Mouse (Mus musculus) layer of hippocampus, adult 11-12 months (tissue): ENCODE results near the gene Tmem59l.
A peak's percentile ranks its signal among the peaks of the same experiment; 100 is the strongest.

Experiments used
- DNase-seq: peaks from one replicate; pipeline ENCODE4 v3.0.0; 2022; ENCODE audit warnings: low spot score

The Tmem59l gene

GRCm38 (mm10) chr8:70507027-70507393 lies 19.9 kb upstream of the Tmem59l start:
- DNase-seq = no peak

- DNase-seq = peak; percentile 94
Measured at GRCm38 (mm10) chr8:70506328-70507026, 19.3 kb upstream of the Tmem59l start, which contains the start of gene Rex1bd. Gene Rex1bd, minus strand, starts transcription at chr8:70506752.

DNA sequence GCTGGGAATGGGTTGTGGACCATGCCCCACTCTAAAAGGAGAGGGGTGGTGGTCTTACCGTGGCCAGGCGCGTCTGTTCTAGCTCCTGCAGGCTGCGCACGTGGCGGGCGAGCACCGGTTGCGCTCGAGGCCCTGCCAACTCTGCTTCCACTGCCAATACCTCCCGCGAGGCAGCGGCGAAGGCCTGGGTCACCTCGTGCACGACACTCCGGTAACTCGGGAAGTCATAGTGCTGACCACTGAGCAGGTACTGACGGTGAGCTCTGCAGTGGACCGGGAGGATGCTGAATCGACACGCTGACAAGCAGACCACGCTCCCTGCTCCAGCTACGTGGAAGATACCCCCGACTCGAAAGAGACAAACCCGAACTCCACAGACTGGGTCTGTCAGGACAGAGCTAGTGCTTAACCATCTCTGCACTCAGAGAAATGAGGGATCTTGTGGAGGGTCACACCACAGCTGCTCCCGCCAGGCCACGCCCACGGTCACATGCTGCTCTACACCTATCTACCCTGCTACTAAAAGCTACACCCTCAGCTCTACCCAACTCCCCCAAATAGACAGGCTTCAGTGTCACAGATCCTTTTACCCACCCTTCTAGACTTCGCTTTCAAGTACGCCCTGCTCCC lies 18.7 kb upstream of the Tmem59l start:
- no peak for DNase-seq

- DNase-seq = peak; percentile 80
Measured at GRCm38 (mm10) chr8:70504851-70505250, 17.7 kb upstream of the Tmem59l start.

DNA sequence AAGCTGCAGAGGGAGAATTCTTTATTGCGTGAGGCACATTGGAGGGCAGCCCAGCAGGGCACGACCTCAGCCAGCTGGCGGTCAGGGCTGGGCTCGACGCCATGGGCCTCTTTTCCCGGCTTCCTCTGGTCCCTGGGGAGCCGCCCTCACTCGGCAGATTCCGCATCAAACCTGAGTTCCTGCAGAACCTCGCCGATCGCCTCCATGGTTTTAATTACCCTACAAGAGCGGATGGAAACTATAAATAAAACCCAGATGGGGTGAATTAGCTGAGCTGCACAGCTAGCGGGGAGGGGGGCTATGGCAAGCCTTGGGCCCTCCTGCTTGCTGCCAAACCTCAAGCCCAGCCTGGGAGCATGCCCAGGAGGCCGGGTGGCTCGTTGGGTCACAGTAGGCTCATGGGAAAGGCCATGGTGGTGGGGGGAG lies 17.1 kb upstream of the Tmem59l start:
- DNase-seq = peak; percentile 62

DNA sequence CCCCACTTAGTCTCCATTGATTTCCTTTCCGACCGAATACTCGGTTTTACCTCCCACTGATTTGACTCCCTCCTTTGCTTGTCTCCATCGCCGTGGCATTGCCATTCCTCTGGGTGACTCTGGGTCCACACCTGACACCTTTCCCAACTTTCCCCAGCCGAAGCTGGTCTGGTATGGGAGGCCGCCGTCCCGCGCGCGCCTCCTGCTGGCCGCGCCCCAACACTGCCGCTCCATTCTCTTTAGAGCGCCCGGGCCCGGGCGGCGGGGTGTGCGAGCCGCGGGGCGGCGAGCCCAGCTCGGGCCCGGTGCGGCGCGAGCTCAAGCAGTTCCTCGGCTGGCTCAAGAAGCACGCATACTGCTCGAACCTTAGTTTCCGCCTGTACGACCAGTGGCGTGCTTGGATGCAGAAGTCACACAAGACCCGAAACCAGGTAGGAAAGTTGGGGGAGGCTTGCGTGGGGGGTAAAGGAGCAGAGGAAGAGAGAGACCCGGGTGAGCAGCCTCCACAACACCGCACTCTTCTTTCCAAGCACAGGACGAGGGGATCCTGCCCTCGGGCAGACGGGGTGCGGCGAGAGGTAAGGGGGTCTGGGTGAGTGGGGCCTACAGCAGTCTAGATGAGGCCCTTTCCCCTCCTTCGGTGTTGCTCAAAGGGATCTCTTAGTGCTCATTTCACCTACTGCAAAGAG lies 16.0 kb upstream of the Tmem59l start:
- DNase-seq = peak; percentile 75

DNA sequence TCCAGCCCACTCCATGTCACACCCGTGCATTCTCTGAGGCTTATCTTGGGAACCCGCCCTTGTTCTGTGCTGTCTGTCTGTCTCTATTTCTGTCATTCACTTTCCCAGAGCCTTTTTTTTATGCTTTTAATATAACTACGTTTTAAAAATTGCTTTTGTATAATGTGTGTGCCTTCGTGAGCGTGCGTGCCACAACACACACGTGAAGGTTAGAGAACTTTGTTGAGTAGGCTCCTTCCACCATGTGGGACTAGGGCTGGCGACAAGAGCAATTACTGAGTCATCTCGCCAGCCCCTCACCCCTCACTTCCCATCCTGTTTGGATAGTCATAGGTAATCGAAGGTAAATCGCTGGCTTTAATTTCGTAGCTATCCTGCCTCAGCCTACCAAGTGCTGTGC lies 15.4 kb upstream of the Tmem59l start:
- DNase-seq = no peak

DNA sequence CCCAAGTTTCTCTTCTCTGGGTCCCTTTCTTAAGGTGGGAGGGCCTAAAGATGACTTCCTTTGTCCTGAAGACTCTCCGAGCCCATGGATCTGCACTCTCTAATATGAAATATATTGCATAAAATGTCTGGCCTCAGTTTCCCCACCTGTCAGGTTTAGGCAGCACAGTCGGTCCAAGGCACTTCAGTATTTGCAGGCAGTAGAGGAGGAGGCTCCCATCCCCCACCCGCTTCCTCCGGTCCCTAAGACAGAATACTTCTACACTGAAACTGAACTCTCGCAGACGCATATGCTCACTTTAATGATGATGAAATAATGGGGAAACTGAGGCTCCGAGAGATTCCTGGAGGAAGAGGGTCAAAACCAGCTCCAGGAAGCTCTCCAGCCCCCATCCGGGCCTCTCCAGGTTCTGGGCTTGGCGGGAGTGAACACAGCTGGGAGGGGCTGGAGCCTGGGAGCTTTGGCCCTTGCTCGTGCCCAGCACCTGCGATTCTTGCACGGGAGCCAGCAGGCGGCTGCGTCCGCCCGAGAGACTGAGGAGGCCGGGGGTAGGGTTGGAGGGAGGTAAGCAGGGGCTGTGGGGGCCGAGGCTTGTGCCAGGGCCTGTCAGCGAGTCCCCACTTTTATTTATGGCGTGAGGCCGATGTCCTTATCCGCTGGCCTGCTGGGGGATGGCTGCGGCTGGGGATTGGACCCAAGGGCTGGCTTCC lies 14.8 kb upstream of the Tmem59l start:
- no peak for DNase-seq

DNA sequence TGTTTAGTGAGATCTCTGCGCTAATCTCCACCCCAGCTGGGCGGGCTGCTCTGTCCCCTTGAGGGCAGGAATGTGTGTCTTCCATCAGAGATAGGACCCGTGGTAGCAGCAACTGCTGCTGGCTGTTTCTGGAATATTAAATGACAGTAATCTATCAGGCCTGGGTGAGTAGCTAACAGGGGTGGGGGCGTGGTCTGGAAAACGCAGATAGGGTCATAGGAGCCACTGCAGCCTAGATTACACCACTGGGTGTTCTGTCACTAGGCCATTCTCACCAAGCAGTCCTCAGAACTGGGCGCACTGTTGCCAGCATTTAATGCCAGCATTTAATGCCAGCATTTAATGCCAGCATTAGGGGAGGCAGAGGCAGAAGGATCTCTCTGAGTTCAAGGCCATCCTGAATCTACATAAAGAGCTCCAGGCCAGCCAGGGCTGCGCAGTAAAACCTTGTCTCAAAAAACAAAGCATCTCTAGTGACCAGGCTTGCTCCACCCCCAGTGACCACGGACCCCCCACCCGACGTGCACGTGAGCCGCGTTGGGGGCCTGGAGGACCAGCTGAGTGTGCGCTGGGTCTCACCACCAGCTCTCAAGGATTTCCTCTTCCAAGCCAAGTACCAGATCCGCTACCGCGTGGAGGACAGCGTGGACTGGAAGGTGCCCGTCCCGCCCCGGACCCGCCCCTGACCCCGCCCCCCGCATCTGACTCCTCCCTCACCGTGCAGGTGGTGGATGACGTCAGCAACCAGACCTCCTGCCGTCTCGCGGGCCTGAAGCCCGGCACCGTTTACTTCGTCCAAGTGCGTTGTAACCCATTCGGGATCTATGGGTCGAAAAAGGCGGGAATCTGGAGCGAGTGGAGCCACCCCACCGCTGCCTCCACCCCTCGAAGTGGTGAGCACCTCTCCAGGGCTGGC lies 13.5 kb upstream of the Tmem59l start:
- no peak for DNase-seq

DNA sequence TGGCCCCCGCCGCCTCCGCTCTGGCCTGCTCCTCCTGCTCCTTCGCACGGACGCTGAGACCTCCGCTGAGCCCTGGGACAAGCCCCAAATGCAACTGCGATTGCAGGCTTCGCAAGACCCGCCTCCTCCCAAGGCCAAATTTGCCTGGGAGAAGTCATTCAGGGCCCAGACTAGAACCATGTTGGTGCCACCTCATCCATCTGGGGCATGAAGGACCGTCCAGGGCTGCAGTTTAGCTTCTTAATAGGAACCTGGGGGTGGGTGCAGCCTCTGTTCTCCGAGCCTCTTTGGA lies 8.6 kb upstream of the Tmem59l start:
- no peak for DNase-seq

DNA sequence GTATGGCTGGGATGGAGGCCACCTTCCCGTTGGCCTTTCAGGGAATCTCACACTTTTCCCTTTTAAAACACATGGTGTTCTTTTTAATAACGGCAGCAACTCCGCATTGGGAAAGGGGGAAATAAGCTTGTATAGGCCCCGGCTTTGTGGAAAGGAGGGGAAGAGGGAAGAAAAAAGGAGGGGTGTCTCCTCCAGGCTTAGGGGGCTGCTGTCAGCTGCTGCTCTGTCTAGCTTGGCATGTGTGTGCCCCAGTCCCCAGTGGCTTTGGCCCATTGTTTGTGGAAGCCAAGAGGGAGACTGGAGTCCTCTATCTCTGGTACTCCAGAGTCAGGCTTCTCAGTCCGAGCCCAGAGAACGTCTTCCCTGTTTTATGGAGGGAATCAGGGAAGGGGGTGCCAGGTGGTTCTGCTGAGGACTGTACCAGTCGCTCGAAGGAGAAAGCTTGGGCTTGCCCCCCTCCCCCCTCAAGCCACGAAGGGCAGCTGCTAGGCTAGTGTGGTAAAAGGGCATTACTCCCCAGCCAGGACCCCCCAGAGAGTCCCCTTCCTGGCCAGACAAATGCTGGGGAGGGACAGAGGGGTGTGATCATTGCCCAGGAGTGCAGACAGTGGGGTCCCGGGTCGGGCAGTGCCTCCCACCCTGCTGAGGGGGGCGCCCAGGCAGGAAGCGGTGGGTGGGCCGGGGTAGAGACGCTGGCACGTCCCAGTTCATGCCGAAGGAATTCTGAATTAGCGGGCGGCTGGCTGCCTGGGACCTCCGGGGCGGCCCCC lies 8.0 kb upstream of the Tmem59l start:
- no peak for DNase-seq

GRCm38 (mm10) chr8:70494416-70494945 lies 7.3 kb upstream of the Tmem59l start:
- DNase-seq = no peak

DNA sequence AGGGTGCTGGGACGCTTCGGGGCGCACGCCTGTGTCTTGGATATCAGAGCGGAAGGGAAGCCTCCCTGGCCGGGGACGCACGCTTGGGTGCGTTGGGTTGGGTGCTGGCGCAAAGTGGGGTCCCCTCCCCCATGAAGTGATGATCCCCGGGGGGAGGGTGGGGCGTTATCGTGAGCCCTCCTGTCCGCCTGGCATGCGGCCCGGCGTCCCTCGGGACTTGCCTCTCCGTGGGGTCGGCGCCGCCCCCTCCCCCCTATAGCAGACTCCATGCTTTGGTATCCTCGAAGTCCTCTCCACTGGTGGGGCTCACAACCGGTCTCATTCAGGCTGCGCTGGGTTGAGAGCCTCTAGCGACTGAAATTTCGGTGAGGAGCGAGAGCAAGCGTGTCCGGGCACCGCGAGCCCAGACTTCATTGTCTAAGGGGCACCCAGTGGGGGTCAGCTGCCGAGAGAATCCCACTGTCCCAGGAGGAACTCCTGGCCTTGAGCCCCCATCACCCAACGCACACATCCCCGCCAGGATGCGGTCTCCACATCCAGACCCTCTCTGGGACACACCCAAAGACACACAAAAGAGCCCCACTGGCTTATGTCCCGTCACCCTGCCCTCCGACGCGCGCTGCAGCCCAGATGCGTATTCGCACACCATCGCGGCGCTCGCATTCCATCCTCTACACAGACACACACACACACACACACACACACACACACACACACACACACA lies 6.7 kb upstream of the Tmem59l start:
- DNase-seq = no peak

GRCm38 (mm10) chr8:70492664-70493640 lies 5.8 kb upstream of the Tmem59l start, which contains the start of gene Crlf1:
Gene Crlf1, plus strand, starts transcription at chr8:70493158.
- no peak for DNase-seq

DNA sequence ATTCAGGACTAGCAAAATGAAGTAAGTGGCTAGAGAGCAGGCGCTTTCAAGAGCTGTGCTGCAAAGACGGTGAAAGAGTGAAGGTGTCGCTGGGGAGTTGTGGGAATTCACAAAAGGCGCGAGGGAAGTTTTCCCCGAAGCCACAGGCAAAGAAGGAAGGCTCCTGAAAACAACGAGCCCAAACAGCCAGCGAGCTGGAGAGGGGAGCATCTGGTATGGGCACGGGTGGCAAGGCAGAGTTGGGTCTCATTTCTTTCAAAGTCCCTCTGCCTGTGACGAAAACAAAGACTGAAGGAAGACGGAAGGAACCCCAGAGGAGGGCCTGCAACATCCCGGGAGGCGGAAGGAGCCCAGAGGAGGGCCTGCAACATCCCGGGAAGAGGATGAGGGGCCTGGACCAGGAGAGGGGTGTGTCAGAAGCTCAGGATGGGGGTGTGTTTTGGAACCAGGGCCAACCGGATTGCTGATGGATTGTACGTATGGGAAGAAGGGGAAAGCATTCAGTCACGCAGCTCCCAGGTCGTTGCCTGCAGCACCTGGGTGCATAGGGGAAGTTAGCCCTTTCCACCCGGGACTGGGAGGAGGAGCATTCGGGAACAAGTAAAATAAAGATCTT lies 3.8 kb upstream of the Tmem59l start:
- no peak for DNase-seq

DNA sequence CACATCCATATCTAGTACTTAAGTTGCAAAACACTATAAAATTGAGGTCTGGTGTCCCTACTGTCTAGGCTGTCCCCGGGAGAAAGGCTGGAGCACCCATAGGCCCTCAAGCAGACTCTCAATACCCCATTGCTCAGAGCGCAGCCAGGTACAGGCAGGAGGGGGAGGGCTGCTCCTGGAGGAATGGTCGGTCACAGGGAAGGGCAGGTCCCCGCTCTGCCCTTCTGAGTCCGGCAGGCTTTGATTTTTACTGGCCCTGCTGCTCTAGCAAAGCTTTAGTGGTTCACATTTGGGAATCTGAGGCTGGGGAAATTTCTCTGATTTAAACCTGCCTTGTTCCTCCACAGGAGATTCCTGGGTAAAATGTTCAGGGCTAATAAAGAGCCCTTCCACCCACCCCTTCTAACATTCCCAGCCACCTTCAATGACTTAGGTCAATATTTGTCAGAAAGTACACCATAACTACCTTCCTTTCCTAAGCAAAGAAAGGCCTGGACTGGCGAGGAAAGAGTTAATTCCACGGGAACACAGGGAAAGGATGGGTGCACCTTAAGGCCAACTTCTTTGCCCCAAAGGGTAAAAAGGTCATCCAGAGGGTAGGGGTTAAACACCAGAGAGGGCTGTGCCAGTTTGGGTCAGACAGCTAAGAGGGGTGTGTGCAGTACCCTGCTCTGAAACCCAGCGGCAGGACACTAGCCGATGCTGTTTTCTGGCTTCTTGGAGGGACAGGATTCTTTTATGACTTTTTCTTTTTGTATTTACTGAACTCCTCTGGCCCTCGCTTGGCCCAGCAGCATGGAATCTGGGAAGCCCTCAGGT lies 3.1 kb upstream of the Tmem59l start:
- no peak for DNase-seq

DNA sequence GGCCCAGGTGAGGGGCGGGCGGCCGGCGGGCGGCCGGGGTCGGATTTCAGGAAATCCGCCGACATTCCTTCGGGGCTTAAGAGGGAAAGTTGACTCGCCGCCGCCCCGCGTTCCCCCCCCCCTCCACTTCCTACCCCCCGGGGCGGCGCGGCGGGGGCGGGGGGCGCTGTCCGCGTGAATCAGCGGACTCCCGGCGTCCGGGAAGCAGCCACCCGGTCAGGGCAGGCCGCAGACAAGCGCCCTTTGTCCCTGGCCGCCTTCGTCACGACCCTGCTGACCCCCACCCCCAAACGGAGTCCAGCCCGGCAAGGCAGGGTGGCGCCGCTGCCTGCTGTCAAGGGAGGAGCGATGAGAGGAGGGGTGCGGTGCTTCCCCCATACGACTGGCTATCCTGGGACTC lies 2.4 kb upstream of the Tmem59l start:
- DNase-seq = no peak
